Mouse (Mus musculus) kidney, adult 8-10 months (tissue): ENCODE data around the gene Vmn2r109.
"Not testable (repeated sequence)": the region's sequence is repeated elsewhere in the genome, so short reads cannot be mapped to it uniquely, and the experiment has no call there.

Experiments
- DNase-seq, 2 experiments: peaks; one replicate each; pipeline ENCODE4 v3.0.0; 2022

Vmn2r109 gene

GRCm38 (mm10) chr17:20564656-20565055, at the start of gene Vmn2r109:
TSS of gene Vmn2r109 (minus strand) at chr17:20564756.
- no peak for DNase-seq

GRCm38 (mm10) chr17:20596323-20596722, 31.8 kb upstream of the Vmn2r109 start, which contains the start of gene Vmn2r110:
TSS of gene Vmn2r110 (minus strand) at chr17:20596423.
- no peak for DNase-seq

GRCm38 (mm10) chr17:20508247-20508646, 56.3 kb downstream of the Vmn2r109 start:
- DNase-seq: not testable (repeated sequence)

- DNase-seq: no peak
Measured at GRCm38 (mm10) chr17:20497858-20498257, 66.7 kb downstream of the Vmn2r109 start, which contains the start of gene Vmn1r225. TSS of gene Vmn1r225 (plus strand) at chr17:20498158.
